Mouse (Mus musculus): ENCODE results near the gene Tubgcp4. TPM values are rescaled to one million over a fixed set of nuclear protein-coding genes. Genes with fewer than 3 reads are reported as not detected.
"Not testable (repeated sequence)": the region's sequence is repeated elsewhere in the genome, so short reads cannot be mapped to it uniquely, and the experiment has no call there.

Gene Tubgcp4
- 82.9 and 83.1 TPM in 2 replicates for polyA plus RNA-seq (2016; fragmentation: Nextera tagmentation; extraction: Ambion mirVana)

- Histone ChIP-seq H3K27ac (peak within 1 kb of the TSS; percentile 89), H3K4me1 (peaks cover 30% of the 10 kb centered on the region), H3K27me3 (no peaks in the 10 kb centered on the region), H3K4me3 (replicated peaks) (peak within 1 kb of the TSS; percentile 92), H3K9ac (peak within 1 kb of the TSS; percentile 90), H3K36me3 (replicated peaks) (peaks cover 33% of the 10 kb centered on the region), H3K4me2 (peak within 1 kb of the TSS; percentile 67), H3K9me3 (no peaks in the 10 kb centered on the region)
- peak; percentile 5; the same call in 1 of the 2 replicates for ATAC-seq (ENCODE audit: low FRiP score)
- 0% methylated on average over 38 of the region's 38 CpGs for WGBS
Measured at GRCm38 (mm10) chr2:121170481-121170971, at the start of gene Tubgcp4. Gene Tubgcp4 (plus strand): TSS chr2:121170654.

- not testable (repeated sequence) for H3K4me3 ChIP-seq (replicated peaks); H3K4me1 ChIP-seq; H3K9ac ChIP-seq; H3K27me3 ChIP-seq; H3K27ac ChIP-seq; H3K36me3 ChIP-seq (replicated peaks); H3K4me2 ChIP-seq; H3K9me3 ChIP-seq; ATAC-seq (ENCODE audit: low FRiP score)
- WGBS: 95% methylated on average over 5 of the region's 5 CpGs
Measured at GRCm38 (mm10) chr2:121126302-121126701, 44.2 kb upstream of the Tubgcp4 start.

- H3K9ac ChIP-seq: no peak overlapping the region
Measured at GRCm38 (mm10) chr2:121127536-121127935, 42.9 kb upstream of the Tubgcp4 start.

GRCm38 (mm10) chr2:121128865-121129620, 41.4 kb upstream of the Tubgcp4 start:
- Histone ChIP-seq H3K36me3 (replicated peaks) (no peaks in the 10 kb centered on the region), H3K27me3 (no peaks in the 10 kb centered on the region), H3K27ac (no peak overlapping the region), H3K4me3 (replicated peaks) (no peak overlapping the region), H3K9me3 (no peaks in the 10 kb centered on the region), H3K4me1 (no peaks in the 10 kb centered on the region), H3K9ac (no peak overlapping the region), H3K4me2 (no peak overlapping the region)
- ATAC-seq (ENCODE audit: low FRiP score): no peak
- WGBS: 73% methylated on average over 9 of the region's 9 CpGs

More at GRCm38 (mm10) chr2:121127536-121127935, 42.9 kb upstream of the Tubgcp4 start:
- WGBS: 78% methylated on average over 1 of the region's 1 CpGs
- Histone ChIP-seq H3K27me3 (no peaks in the 10 kb centered on the region), H3K4me3 (replicated peaks) (no peak overlapping the region), H3K36me3 (replicated peaks) (no peaks in the 10 kb centered on the region), H3K27ac (no peak overlapping the region), H3K4me1 (no peaks in the 10 kb centered on the region), H3K4me2 (no peak overlapping the region), H3K9me3 (no peaks in the 10 kb centered on the region)
- no peak for ATAC-seq (ENCODE audit: low FRiP score)

- H3K4me2 ChIP-seq: no peak overlapping the region
- no peak overlapping the region for H3K4me3 ChIP-seq (replicated peaks)
- no peak for ATAC-seq (ENCODE audit: low FRiP score)
- H3K9me3 ChIP-seq: no peaks in the 10 kb centered on the region
- WGBS: 71% methylated on average over 1 of the region's 1 CpGs
- H3K4me1 ChIP-seq: 0 out of 2 replicates have a peak, but pooled peaks cover 3% of the 10 kb centered on the region
- H3K27me3 ChIP-seq: no peaks in the 10 kb centered on the region
- H3K27ac ChIP-seq: no peak overlapping the region
- H3K9ac ChIP-seq: no peak overlapping the region
- H3K36me3 ChIP-seq (replicated peaks): peaks cover 5% of the 10 kb centered on the region
Measured at GRCm38 (mm10) chr2:121132822-121133221, 37.6 kb upstream of the Tubgcp4 start.

DNA sequence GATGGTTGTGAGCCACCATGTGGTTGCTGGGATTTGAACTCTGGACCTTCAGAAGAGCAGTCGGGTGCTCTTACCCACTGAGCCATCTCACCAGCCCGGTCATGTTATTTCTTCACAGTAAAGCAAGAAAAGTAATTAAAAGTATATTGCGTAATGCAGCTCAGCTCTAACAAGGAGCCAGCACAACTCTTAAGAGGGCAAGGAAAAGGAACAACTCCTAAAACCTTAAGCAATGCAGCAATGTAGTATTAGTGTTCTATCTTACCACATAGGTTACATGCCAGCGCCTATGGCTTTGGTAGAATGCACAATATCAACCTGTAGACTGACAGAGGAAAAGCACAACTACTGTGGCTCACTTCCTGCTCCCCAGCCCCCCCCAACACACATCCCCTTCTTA, 33.1 kb upstream of the Tubgcp4 start:
- no peak overlapping the region for H3K4me2 ChIP-seq
- ATAC-seq (ENCODE audit: low FRiP score): no peak
- 96% methylated on average over 4 of the region's 4 CpGs for WGBS

GRCm38 (mm10) chr2:121139266-121140017, 31.0 kb upstream of the Tubgcp4 start:
- Histone ChIP-seq H3K9ac (peak overlapping the region; percentile 80), H3K4me3 (replicated peaks) (peak overlapping the region; percentile 60), H3K4me2 (peak overlapping the region; percentile 69), H3K4me1 (peaks cover 33% of the 10 kb centered on the region), H3K9me3 (peaks cover 8% of the 10 kb centered on the region; the same call in 1 of the 2 replicates), H3K27me3 (no peaks in the 10 kb centered on the region), H3K27ac (peak overlapping the region; percentile 98), H3K36me3 (replicated peaks) (peaks cover 23% of the 10 kb centered on the region)
- no peak for ATAC-seq (ENCODE audit: low FRiP score)
- WGBS: 56% methylated on average over 29 of the region's 29 CpGs

More for the DNA sequence above, 33.1 kb upstream of the Tubgcp4 start:
- Histone ChIP-seq H3K9me3 (peaks cover 8% of the 10 kb centered on the region; the same call in 1 of the 2 replicates), H3K27me3 (no peaks in the 10 kb centered on the region), H3K9ac (no peak overlapping the region), H3K4me3 (replicated peaks) (no peak overlapping the region), H3K4me1 (peaks cover 33% of the 10 kb centered on the region), H3K27ac (no peak overlapping the region), H3K36me3 (replicated peaks) (peaks cover 23% of the 10 kb centered on the region)

GRCm38 (mm10) chr2:121140018-121140882, 30.2 kb upstream of the Tubgcp4 start, which contains the start of the genes Adal and Lcmt2:
Gene Adal (plus strand): TSS chr2:121140428.
Gene Lcmt2 (minus strand): TSS chr2:121140653.
- Histone ChIP-seq H3K9me3 (peaks cover 8% of the 10 kb centered on the region; the same call in 1 of the 2 replicates), H3K27ac (peak within 1 kb of the TSS; percentile 98), H3K9ac (peak within 1 kb of the TSS; percentile 80), H3K4me3 (replicated peaks) (peak within 1 kb of the TSS; percentile 60), H3K4me2 (peak within 1 kb of the TSS; percentile 69), H3K4me1 (peaks cover 33% of the 10 kb centered on the region), H3K36me3 (replicated peaks) (peaks cover 23% of the 10 kb centered on the region), H3K27me3 (no peaks in the 10 kb centered on the region)
- ATAC-seq (ENCODE audit: low FRiP score): peak; percentile 93
- under 1% methylated on average over 83 of the region's 87 CpGs for WGBS

DNA sequence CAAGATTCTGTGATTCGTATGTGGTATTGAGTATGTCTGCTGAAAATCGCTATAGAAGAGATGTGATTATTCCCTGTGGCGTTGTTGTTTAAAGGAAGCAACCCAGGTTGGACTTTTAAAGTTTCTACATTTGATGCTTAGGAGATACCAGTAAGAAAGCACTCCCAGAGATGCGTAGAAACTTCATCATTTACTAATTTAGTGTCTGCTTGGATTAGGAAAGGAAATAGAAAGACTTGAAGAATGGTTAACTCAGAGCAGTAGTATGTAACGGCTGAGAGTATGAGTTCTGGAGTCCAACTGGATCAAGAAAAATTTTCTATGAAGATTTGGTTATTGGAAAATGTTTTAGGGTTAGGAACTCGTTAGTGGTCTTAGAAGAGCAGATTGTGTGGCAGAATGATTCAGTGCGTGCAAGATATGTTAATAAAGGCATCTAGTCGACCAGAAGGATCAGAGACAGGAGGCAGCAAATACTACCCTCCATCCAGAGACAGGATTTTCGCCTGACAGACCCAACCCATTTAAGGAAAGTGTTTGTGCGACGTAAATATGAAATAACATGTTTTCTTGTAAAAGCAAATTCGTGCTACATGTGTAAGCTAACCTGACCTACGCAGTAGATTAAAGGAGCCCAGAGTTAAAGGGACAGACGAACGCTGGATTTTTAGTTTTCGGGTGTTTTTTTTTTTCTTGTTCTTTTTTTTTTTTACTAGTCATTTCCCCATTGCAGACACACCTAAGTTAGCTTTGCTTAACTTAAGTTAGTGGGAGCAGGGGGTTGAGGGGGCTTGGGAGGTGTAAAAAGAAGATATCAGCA, 29.0 kb upstream of the Tubgcp4 start:
- H3K36me3 ChIP-seq (replicated peaks): peaks cover 26% of the 10 kb centered on the region
- no peaks in the 10 kb centered on the region for H3K27me3 ChIP-seq
- peaks cover 8% of the 10 kb centered on the region; the same call in 1 of the 2 replicates for H3K9me3 ChIP-seq
- H3K9ac ChIP-seq: peak overlapping the region; percentile 80
- peak overlapping the region; percentile 60 for H3K4me3 ChIP-seq (replicated peaks)
- H3K4me2 ChIP-seq: peak overlapping the region; percentile 69
- H3K27ac ChIP-seq: peak overlapping the region; percentile 98
- 72% methylated on average over 16 of the region's 16 CpGs for WGBS
- no peak for ATAC-seq (ENCODE audit: low FRiP score)
- peaks cover 33% of the 10 kb centered on the region for H3K4me1 ChIP-seq

DNA sequence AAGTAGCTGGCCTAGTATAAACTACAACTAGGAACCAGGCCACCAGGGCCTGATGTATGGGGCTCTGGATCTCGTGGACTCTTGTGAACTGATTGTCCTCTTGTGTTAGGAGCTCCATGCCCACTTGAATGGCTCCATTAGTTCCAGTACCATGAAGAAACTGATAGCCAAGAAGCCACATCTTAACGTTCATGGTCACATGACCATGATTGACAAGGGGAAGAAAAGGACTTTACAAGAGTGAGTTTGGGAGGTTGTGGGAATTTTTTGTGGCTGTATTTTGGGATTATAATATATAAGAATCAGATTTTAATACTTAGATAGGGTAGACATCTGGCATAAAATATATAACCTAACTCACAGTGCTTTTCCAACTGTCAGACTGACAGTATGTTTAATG, 28.0 kb upstream of the Tubgcp4 start:
- H3K27me3 ChIP-seq: no peaks in the 10 kb centered on the region
- H3K4me1 ChIP-seq: peaks cover 32% of the 10 kb centered on the region
- no peak overlapping the region for H3K4me2 ChIP-seq
- 72% methylated on average over 2 of the region's 2 CpGs for WGBS
- no peak overlapping the region for H3K9ac ChIP-seq
- H3K4me3 ChIP-seq (replicated peaks): no peak overlapping the region
- H3K27ac ChIP-seq: no peak overlapping the region
- ATAC-seq (ENCODE audit: low FRiP score): no peak
- H3K36me3 ChIP-seq (replicated peaks): peaks cover 28% of the 10 kb centered on the region
- peaks cover 8% of the 10 kb centered on the region; the same call in 1 of the 2 replicates for H3K9me3 ChIP-seq

- WGBS: 92% methylated on average over 5 of the region's 5 CpGs
- H3K4me3 ChIP-seq (replicated peaks): no peak overlapping the region
- ATAC-seq (ENCODE audit: low FRiP score): no peak
- H3K4me1 ChIP-seq: no peaks in the 10 kb centered on the region
- H3K27ac ChIP-seq: no peak overlapping the region
- no peak overlapping the region for H3K9ac ChIP-seq
- H3K27me3 ChIP-seq: no peaks in the 10 kb centered on the region
- no peaks in the 10 kb centered on the region for H3K9me3 ChIP-seq
- no peak overlapping the region for H3K4me2 ChIP-seq
- H3K36me3 ChIP-seq (replicated peaks): peaks cover 21% of the 10 kb centered on the region
Measured at GRCm38 (mm10) chr2:121149679-121150078, 20.8 kb upstream of the Tubgcp4 start.
